Mouse (Mus musculus) NIH3T3 (cell line): Measurements from ENCODE around the gene Erbb2.
A peak's percentile ranks its signal among the peaks of the same experiment; 100 is the strongest.
"Not testable (repeated sequence)": the region's sequence is repeated elsewhere in the genome, so short reads cannot be mapped to it uniquely, and the experiment has no call there.

Experiments used
- DNase-seq: peaks from one replicate; pipeline ENCODE4 v3.0.0-alpha.2; 2012; ENCODE audit warnings: low read depth

Gene Erbb2

GRCm38 (mm10) chr11:98412273-98412796 is at the start of gene Erbb2:
TSS of gene Erbb2 (plus strand) at chr11:98412470.
- DNase-seq: peak; percentile 94

GRCm38 (mm10) chr11:98363817-98364216 is 48.5 kb upstream of the Erbb2 start:
- no peak for DNase-seq

GRCm38 (mm10) chr11:98364410-98364809 is 47.9 kb upstream of the Erbb2 start:
- DNase-seq: no peak

- DNase-seq: peak; percentile 60
Measured at GRCm38 (mm10) chr11:98366290-98366689, 46.0 kb upstream of the Erbb2 start.

GRCm38 (mm10) chr11:98367171-98367862 is 45.0 kb upstream of the Erbb2 start:
- DNase-seq: no peak

- no peak for DNase-seq
Measured at GRCm38 (mm10) chr11:98367863-98368186, 44.4 kb upstream of the Erbb2 start.

GRCm38 (mm10) chr11:98369337-98369736 is 42.9 kb upstream of the Erbb2 start:
- no peak for DNase-seq

GRCm38 (mm10) chr11:98370588-98370987 is 41.7 kb upstream of the Erbb2 start:
- no peak for DNase-seq

- DNase-seq: no peak
Measured at GRCm38 (mm10) chr11:98371556-98372240, 40.6 kb upstream of the Erbb2 start.

- DNase-seq: peak; percentile 88
Measured at GRCm38 (mm10) chr11:98372406-98372805, 39.9 kb upstream of the Erbb2 start.

GRCm38 (mm10) chr11:98373244-98373643 is 39.0 kb upstream of the Erbb2 start:
- DNase-seq: no peak

GRCm38 (mm10) chr11:98374266-98374665 is 38.0 kb upstream of the Erbb2 start:
- no peak for DNase-seq

GRCm38 (mm10) chr11:98376756-98377155 is 35.5 kb upstream of the Erbb2 start:
- DNase-seq: no peak

- no peak for DNase-seq
Measured at GRCm38 (mm10) chr11:98377787-98378186, 34.5 kb upstream of the Erbb2 start.

- DNase-seq: no peak
Measured at GRCm38 (mm10) chr11:98379379-98379778, 32.9 kb upstream of the Erbb2 start.

- DNase-seq: peak; percentile 36
Measured at GRCm38 (mm10) chr11:98380106-98380505, 32.2 kb upstream of the Erbb2 start.

GRCm38 (mm10) chr11:98381651-98382050 is 30.6 kb upstream of the Erbb2 start:
- DNase-seq: no peak

GRCm38 (mm10) chr11:98382405-98382804 is 29.9 kb upstream of the Erbb2 start:
- not testable (repeated sequence) for DNase-seq

GRCm38 (mm10) chr11:98383261-98384030 is 28.8 kb upstream of the Erbb2 start, which contains the start of gene Tcap:
TSS of gene Tcap (plus strand) at chr11:98383811.
- DNase-seq: no peak

GRCm38 (mm10) chr11:98384216-98384615 is 28.1 kb upstream of the Erbb2 start:
- no peak for DNase-seq

GRCm38 (mm10) chr11:98384721-98385637 is 27.3 kb upstream of the Erbb2 start:
- no peak for DNase-seq
